Mouse (Mus musculus) lung, embryonic 14.5 days (tissue): ENCODE results near the gene Gpx4. TPM values are rescaled to one million over a fixed set of nuclear protein-coding genes. Genes with fewer than 3 reads are reported as not detected.

ENCODE experiments used
- ATAC-seq: fragments of 200-750 bp; cut with Nextera tagmentation; 2 replicates; pipeline ENCODE4 v1.8.0; 2017; ENCODE audit warnings: mild to moderate bottlenecking, moderate TSS enrichment, moderate library complexity; ENCODE audit not compliant: insufficient read depth
- DNase-seq: peaks from one replicate; pipeline ENCODE4 v3.0.0-alpha.2; 2015
- H3K27ac ChIP-seq: fragments of 300-500 bp; sonication (generic); 2 replicates; pipeline ENCODE4 v1.5.1; 2014; ENCODE audit warnings: low read depth, mild to moderate bottlenecking, moderate library complexity
- H3K27me3 ChIP-seq: fragments of 300-500 bp; sonication (generic); 2 replicates; pipeline ENCODE4 v1.6.1; 2014; ENCODE audit warnings: low read length, control low read depth; ENCODE audit not compliant: insufficient read depth
- H3K36me3 ChIP-seq: fragments of 300-500 bp; sonication (generic); 2 replicates; pipeline ENCODE4 v1.6.1; 2014; ENCODE audit warnings: control low read depth; ENCODE audit not compliant: insufficient read depth
- H3K4me1 ChIP-seq: fragments of 300-500 bp; sonication (generic); 2 replicates; pipeline ENCODE4 v1.6.1; 2014; ENCODE audit warnings: antibody characterized with exemption, control low read depth; ENCODE audit not compliant: insufficient read depth
- H3K4me2 ChIP-seq: fragments of 300-500 bp; sonication (generic); 2 replicates; pipeline ENCODE4 v1.6.1; 2014; ENCODE audit warnings: mild to moderate bottlenecking
- H3K4me3 ChIP-seq: fragments of 300-500 bp; sonication (generic); 2 replicates; pipeline ENCODE4 v1.5.1; 2014; ENCODE audit warnings: low read depth, low read length
- H3K9ac ChIP-seq: fragments of 300-500 bp; sonication (generic); 2 replicates; pipeline ENCODE4 v1.6.1; 2014
- H3K9me3 ChIP-seq: fragments of 300-500 bp; sonication (generic); 2 replicates; pipeline ENCODE4 v1.6.1; 2016; ENCODE audit warnings: low read depth, low read length, control low read depth
- CTCF ChIP-seq: IDR thresholded peaks from 2 replicates; pipeline ENCODE4 v1.5.1; 2016; ENCODE audit warnings: antibody characterized with exemption, low read depth
- WGBS: fragments of 180-500 bp; shearing (Covaris S2); extraction: QIAGEN DNeasy Blood & Tissue Kit; methylation state at CpG from one replicate; pipeline ENCODE4 v1.1.7; 2014; 5-methylcytosine and 5-hydroxymethylcytosine counted together
- polyA plus RNA-seq: library from polyadenylated mRNA; unstranded; fragments of >200 nt; fragmentation: Nextera tagmentation; extraction: Ambion mirVana; gene quantifications from 2 replicates; pipeline ENCODE4 v1.2.1, GENCODE M21; 2014

Gene Gpx4
- polyA plus RNA-seq, 1 experiment from 2014 or later = 471 TPM

DNA sequence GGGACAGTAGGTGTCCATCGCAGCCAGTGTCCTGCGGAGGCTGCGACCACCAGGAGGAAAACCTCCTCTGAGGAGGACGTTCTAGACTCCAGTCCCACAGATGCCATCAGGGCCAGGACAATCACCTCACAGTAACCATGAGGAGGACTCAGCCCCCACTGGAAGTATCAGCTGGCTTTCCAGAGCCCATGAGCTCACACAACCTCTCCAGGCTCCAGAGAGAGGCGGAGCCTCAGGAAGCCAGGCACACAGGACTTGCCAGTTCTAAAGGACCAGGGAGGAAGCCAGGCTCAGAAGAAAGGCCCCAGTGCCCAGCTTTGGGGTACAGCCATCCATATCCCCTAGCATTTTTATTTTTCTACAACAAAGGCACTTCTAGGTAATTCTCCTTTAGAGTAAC is 48.6 kb downstream of the Gpx4 start:
- no peak overlapping the region for H3K4me3 ChIP-seq
- TF ChIP-seq CTCF = no peak
- H3K27ac ChIP-seq = peak overlapping the region; percentile 42; the same call in 1 of the 2 replicates
- 72% methylated on average over 5 of the region's 5 CpGs for WGBS
- H3K4me1 ChIP-seq = peaks cover 9% of the 10 kb centered on the region
- 0 out of 2 replicates have a peak, but pooled peaks cover 3% of the 10 kb centered on the region for H3K36me3 ChIP-seq
- no peak overlapping the region for H3K4me2 ChIP-seq
- ATAC-seq = no peak
- H3K9ac ChIP-seq = no peak overlapping the region; the same call in 1 of the 2 replicates
- no peaks in the 10 kb centered on the region for H3K9me3 ChIP-seq
- peak; percentile 58 for DNase-seq
- H3K27me3 ChIP-seq = no peaks in the 10 kb centered on the region

DNA sequence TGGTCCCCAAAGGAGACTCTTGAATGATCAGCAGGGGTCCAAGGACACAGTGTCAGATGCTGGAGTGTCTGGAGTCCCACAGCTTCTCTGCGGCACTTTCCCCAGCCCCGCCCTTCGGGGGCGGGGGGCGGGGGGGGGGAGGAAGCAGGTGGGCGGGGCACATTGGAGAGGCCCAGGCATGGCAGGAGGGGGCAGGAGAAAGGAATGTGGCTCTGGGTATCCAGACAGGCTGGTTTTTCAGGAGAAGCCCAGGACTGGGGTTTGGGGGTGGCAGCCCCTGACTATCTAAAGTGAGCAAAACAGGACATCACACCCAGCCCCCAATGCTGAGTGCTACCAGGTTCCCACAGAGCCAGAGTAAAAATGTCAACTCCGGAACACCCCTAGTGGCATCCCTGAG is 50.3 kb downstream of the Gpx4 start:
- 12% methylated on average over 7 of the region's 7 CpGs for WGBS
- Histone ChIP-seq H3K4me3 (no peak overlapping the region), H3K36me3 (0 out of 2 replicates have a peak, but pooled peaks cover 3% of the 10 kb centered on the region), H3K27me3 (no peaks in the 10 kb centered on the region), H3K27ac (peak overlapping the region; percentile 60), H3K4me2 (peak overlapping the region; percentile 33), H3K4me1 (peaks cover 18% of the 10 kb centered on the region), H3K9ac (no peak overlapping the region), H3K9me3 (no peaks in the 10 kb centered on the region)
- peak; percentile 61 for DNase-seq
- ATAC-seq = peak; percentile 63
- no peak for TF ChIP-seq CTCF

DNA sequence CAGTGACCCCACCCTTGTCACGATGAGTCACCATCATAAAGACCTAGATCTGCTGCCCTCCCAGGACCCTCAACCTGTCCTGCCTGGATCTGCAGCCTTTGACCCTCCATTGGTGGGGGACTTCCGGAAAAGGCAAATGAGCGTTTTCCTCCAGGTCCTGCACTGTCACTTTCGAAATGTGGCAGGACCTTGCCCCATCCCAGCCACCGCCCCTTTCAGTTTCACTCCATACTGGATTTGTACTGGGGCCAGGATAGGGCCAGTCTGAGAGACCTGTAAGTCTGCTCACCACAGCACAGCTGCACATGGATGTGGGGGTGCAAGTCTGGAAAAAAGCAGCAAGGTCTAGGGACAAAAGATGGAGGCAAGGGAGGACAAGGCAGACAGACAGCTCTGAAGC is 51.7 kb downstream of the Gpx4 start:
- Histone ChIP-seq H3K4me1 (peaks cover 18% of the 10 kb centered on the region), H3K9me3 (no peaks in the 10 kb centered on the region), H3K27me3 (no peaks in the 10 kb centered on the region), H3K36me3 (0 out of 2 replicates have a peak, but pooled peaks cover 3% of the 10 kb centered on the region), H3K4me3 (no peak overlapping the region), H3K9ac (no peak overlapping the region), H3K4me2 (no peak overlapping the region), H3K27ac (peak overlapping the region; percentile 60; the same call in 1 of the 2 replicates)
- WGBS = 76% methylated on average over 5 of the region's 5 CpGs
- TF ChIP-seq CTCF = no peak
- ATAC-seq (no peak), DNase-seq (no peak)

DNA sequence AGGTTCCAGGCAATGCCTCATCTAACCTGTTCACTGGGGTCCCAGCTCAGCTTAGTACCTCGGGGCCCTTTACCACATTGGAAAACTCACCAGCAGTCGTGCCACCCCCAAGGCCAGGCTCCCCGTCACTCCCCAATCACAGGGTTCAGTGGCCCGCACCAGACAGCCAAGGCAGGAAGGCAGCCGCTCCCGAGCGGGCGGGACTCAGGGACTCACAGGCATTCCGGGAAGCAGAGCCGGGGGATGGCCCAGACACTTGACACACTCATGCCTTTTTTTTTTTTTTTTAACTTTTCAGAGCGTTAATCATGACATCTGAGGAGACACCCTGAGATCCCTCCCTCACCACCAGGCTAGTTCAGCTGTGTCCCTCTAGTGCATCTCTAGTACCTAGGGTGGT is 54.0 kb downstream of the Gpx4 start:
- peak overlapping the region; percentile 90 for H3K4me2 ChIP-seq
- no peaks in the 10 kb centered on the region for H3K27me3 ChIP-seq
- DNase-seq = peak; percentile 30
- H3K9ac ChIP-seq = peak overlapping the region; percentile 34; the same call in 1 of the 2 replicates
- no peak for ATAC-seq
- TF ChIP-seq CTCF = no peak
- 46% methylated on average over 11 of the region's 11 CpGs for WGBS
- H3K4me1 ChIP-seq = peaks cover 18% of the 10 kb centered on the region
- no peaks in the 10 kb centered on the region for H3K9me3 ChIP-seq
- no peak overlapping the region for H3K27ac ChIP-seq
- H3K4me3 ChIP-seq = peak overlapping the region; percentile 96
- no peaks in the 10 kb centered on the region for H3K36me3 ChIP-seq

DNA sequence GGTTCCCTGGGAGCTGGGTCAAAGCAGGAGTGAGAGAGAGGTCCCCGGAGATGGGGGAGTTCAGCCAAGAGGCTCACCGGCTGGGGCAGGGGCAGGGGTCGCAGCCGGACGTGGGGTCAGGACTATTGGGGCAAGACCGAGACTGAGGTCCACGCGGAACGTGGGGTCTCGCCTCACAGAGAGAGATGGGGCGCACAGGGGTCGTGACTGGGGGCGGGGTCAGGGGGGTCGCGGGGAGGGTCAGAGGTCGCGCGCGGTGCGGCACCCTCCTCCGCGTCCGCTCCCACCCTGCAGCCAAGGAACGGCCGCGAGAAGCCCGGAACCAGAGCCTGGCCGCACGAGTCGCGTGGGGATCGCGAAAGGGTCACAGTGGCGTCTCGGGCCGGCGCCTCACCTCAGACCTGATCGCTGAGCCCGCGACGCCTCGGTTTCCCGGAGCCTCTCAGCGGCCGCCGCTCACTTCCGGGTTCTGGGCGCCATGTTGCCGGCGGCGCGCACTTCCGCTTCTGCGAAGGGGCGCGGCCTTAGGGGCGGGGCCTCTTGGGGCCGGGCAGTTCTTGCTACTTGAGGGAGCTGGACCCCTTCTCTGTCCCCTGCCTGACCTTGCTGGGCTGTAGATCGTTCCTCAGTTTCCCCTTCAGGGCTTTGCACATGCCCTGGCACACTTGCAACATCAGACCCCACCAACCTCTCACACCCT is 55.4 kb downstream of the Gpx4 start:
- no peaks in the 10 kb centered on the region for H3K9me3 ChIP-seq
- H3K4me1 ChIP-seq = peaks cover 11% of the 10 kb centered on the region
- H3K36me3 ChIP-seq = no peaks in the 10 kb centered on the region
- H3K27ac ChIP-seq = peak overlapping the region; percentile 65
- peak overlapping the region; percentile 84 for H3K9ac ChIP-seq
- TF ChIP-seq CTCF = no peak
- peak; percentile 88 for ATAC-seq
- no peaks in the 10 kb centered on the region for H3K27me3 ChIP-seq
- WGBS = 2% methylated on average over 57 of the region's 59 CpGs
- DNase-seq = peak; percentile 95
- peak overlapping the region; percentile 96 for H3K4me3 ChIP-seq
- peak overlapping the region; percentile 90 for H3K4me2 ChIP-seq

DNA sequence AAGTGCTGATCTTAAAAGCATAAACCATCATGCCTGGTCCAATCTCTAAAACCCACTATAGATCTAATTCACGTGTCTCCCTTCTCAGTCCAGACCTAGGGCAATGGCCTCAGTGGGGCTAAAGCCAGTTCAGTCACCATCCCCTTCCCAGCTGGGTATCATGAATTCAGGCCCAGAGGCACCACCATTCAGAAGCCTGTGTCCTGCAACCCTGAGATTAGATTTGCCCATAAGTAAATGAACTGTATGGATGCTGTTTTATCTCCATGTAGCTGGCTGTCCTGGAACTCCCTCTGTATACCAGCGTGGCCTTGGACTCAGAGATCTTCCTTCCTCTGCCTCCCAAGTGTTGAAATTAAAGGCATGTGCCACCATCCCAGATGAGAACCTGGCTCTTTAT is 56.1 kb downstream of the Gpx4 start:
- H3K9ac ChIP-seq = peak overlapping the region; percentile 84

DNA sequence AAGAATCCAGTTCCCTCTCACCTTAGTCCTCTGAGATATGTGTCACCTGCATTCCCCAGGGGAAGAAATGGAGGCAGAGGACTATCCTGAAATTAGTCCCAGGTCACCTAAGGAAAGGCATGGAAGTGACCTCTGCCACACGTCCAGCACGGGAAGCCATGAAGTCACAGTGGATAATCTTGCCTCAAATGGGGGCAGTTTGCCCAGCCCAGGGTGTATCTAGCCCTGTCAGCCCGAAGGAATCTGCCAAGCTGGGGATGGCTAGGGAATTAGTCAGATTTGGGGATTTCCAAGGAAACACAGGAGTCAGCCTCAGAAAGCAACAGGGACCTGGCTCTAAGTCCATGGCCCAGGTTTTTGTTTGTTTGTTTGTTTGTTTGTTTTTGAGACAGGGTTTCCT is 57.2 kb downstream of the Gpx4 start:
- 80% methylated on average over 3 of the region's 3 CpGs for WGBS
- TF ChIP-seq CTCF = no peak
- H3K4me3 ChIP-seq = no peak overlapping the region
- H3K4me1 ChIP-seq = peaks cover 9% of the 10 kb centered on the region
- H3K27me3 ChIP-seq = no peaks in the 10 kb centered on the region
- H3K36me3 ChIP-seq = no peaks in the 10 kb centered on the region
- H3K9me3 ChIP-seq = no peaks in the 10 kb centered on the region
- no peak overlapping the region for H3K27ac ChIP-seq
- DNase-seq (no peak), ATAC-seq (no peak)
- no peak overlapping the region for H3K4me2 ChIP-seq
- no peak overlapping the region for H3K9ac ChIP-seq

More for the DNA sequence above, 56.1 kb downstream of the Gpx4 start:
- no peaks in the 10 kb centered on the region for H3K36me3 ChIP-seq
- 86% methylated on average over 2 of the region's 2 CpGs for WGBS
- peak overlapping the region; percentile 90 for H3K4me2 ChIP-seq
- peak overlapping the region; percentile 65 for H3K27ac ChIP-seq
- H3K4me1 ChIP-seq = peaks cover 9% of the 10 kb centered on the region
- H3K4me3 ChIP-seq = peak overlapping the region; percentile 96; the same call in 1 of the 2 replicates
- DNase-seq (no peak), ATAC-seq (no peak)
- no peak for TF ChIP-seq CTCF
- no peaks in the 10 kb centered on the region for H3K9me3 ChIP-seq
- H3K27me3 ChIP-seq = no peaks in the 10 kb centered on the region
